Comparison of ENCODE assay signal across 9 mouse cellular contexts in genomic region chr11:96353939-96354338, GRCm38 (mm10). TPM values are rescaled to one million over a fixed set of nuclear protein-coding genes. Genes with fewer than 3 reads are reported as not detected.
DNase-seq lines count a peak whose midpoint lies in the region; ATAC-seq and TF ChIP-seq lines count a peak whose summit lies in the region.
"Had no signal": no experiment of that assay in that cellular context is flagged by ENCODE, and none has a peak within 500 bp of the region (broad histone marks: within the 10 kb centered on the region; RNA-seq: fewer than 3 reads in every experiment).

No protein-coding gene starts in this region.

- intact Hi-C loops in heart, postnatal 10 days (cut with DNase I) = loop anchor here (2.0 to 10.0 kb wide), 3 partner anchors 39 to 169 kb away; no protein-coding TSS in a partner anchor

- H3K4me3 ChIP-seq in heart, embryonic 11.5 days (ENCODE audit: low read depth, low read length) = peak overlapping the region; percentile 28
- peak overlapping the region; percentile 46 for H3K4me3 ChIP-seq in heart, postnatal 0 days (ENCODE audit: low read depth, low read length)
- H3K4me3 ChIP-seq in limb, embryonic 15.5 days = peak overlapping the region; percentile 24

- TF ChIP-seq CTCF in heart, postnatal 0 days (IDR thresholded peaks at IDR 0.05; ENCODE audit: low read depth) = no peak

- no peak for DNase-seq in heart, postnatal 10 days
- DNase-seq in adipocyte (ENCODE audit: low spot score) = peak; percentile 30
- DNase-seq in heart, postnatal 0 days (ENCODE audit: low spot score) = no peak
- DNase-seq in Muller cell, postnatal 12 days (ENCODE audit: inconsistent ontology term) = no peak
- DNase-seq in gastrocnemius, adult 8-10 months (ENCODE audit: low spot score in 2 of 2) = no peak

- WGBS in heart, embryonic 11.5 days (ENCODE audit: insufficient replicate concordance) = 12% methylated on average over 8 of the region's 8 CpGs
- WGBS in heart, postnatal 0 days = 24% methylated on average over 8 of the region's 8 CpGs
- WGBS in limb, embryonic 15.5 days = 22% methylated on average over 8 of the region's 8 CpGs

- H3K4me2 ChIP-seq in heart, embryonic 11.5 days = peak overlapping the region; percentile 61
- peak overlapping the region; percentile 49 for H3K4me2 ChIP-seq in heart, postnatal 0 days (ENCODE audit: low read depth, low read length)
- H3K4me2 ChIP-seq in limb, embryonic 15.5 days = 0 out of 2 replicates have a peak overlapping the region, but pooled peaks have one; percentile 38

- ATAC-seq in heart, embryonic 11.5 days (replicated peaks; ENCODE audit: insufficient number of reproducible peaks, low FRiP score, low TSS enrichment) = no peak
- no peak for ATAC-seq in heart, postnatal 0 days (ENCODE audit: insufficient read depth, low read depth)
- no peak for ATAC-seq in limb, embryonic 15.5 days (ENCODE audit: insufficient number of reproducible peaks, low FRiP score, low TSS enrichment, low read depth)
- ATAC-seq in megakaryocyte-erythroid progenitor cell, adult 5-6 weeks (replicated peaks; ENCODE audit: low FRiP score, low TSS enrichment, poor library complexity, severe bottlenecking) = no peak

- H3K4me1 ChIP-seq in heart, embryonic 11.5 days (ENCODE audit: control insufficient read depth, insufficient read depth, low read length) = peaks cover 11% of the 10 kb centered on the region
- no peaks in the 10 kb centered on the region for H3K4me1 ChIP-seq in heart, postnatal 0 days (ENCODE audit: control insufficient read depth, insufficient read depth)
- peaks cover 17% of the 10 kb centered on the region for H3K4me1 ChIP-seq in limb, embryonic 15.5 days

- H3K9me3 ChIP-seq in heart, embryonic 11.5 days (replicated peaks; ENCODE audit: control insufficient read depth, low read length) = no peaks in the 10 kb centered on the region
- H3K9me3 ChIP-seq in heart, postnatal 0 days (replicated peaks; ENCODE audit: control insufficient read depth, low read length) = no peaks in the 10 kb centered on the region
- H3K9me3 ChIP-seq in limb, embryonic 15.5 days = no peaks in the 10 kb centered on the region

- H3K27ac ChIP-seq in heart, embryonic 11.5 days (ENCODE audit: low read depth, low read length) = peak overlapping the region; percentile 55; the same call in 1 of the 2 replicates
- H3K27ac ChIP-seq in heart, postnatal 0 days (ENCODE audit: low read depth) = peak overlapping the region; percentile 5; the same call in 1 of the 2 replicates
- H3K27ac ChIP-seq in limb, embryonic 15.5 days = no peak overlapping the region

- H3K9ac ChIP-seq in heart, embryonic 11.5 days (ENCODE audit: low read depth, low read length) = peak overlapping the region; percentile 59
- H3K9ac ChIP-seq in heart, postnatal 0 days (replicated peaks; ENCODE audit: low read depth, low read length) = no peak overlapping the region
- H3K9ac ChIP-seq in limb, embryonic 15.5 days = no peak overlapping the region

- peaks cover 70% of the 10 kb centered on the region for H3K27me3 ChIP-seq in heart, embryonic 11.5 days (ENCODE audit: control insufficient read depth, insufficient read depth, low read length)
- H3K27me3 ChIP-seq in heart, postnatal 0 days (ENCODE audit: control insufficient read depth, insufficient read depth, low read length) = peaks cover 93% of the 10 kb centered on the region
- peaks cover 82% of the 10 kb centered on the region for H3K27me3 ChIP-seq in limb, embryonic 15.5 days

- no peaks in the 10 kb centered on the region for H3K36me3 ChIP-seq in heart, embryonic 11.5 days (ENCODE audit: control insufficient read depth, insufficient read depth, low read length)
- H3K36me3 ChIP-seq in heart, postnatal 0 days (replicated peaks; ENCODE audit: control insufficient read depth, insufficient read depth, low read length) = no peaks in the 10 kb centered on the region
- H3K36me3 ChIP-seq in limb, embryonic 15.5 days = no peaks in the 10 kb centered on the region

- no peak for TF ChIP-seq EP300 in heart, postnatal 0 days (IDR thresholded peaks at IDR 0.05; ENCODE audit: low read depth)

RNA-seq across cellular contexts. Expression of gene Hoxb2, which starts 3.6 kb away (rescaled TPM):
- 4.5 and 7.4 TPM in 2 replicates for polyA plus RNA-seq in heart, embryonic 11.5 days (2014; fragmentation: Nextera tagmentation; extraction: Ambion mirVana)
- total RNA-seq in heart, postnatal 10 days (2021) = 1 to 10 TPM; 1.6 to 1.7 TPM
- total RNA-seq in heart, postnatal 0 days (2014; rRNA removed; ENCODE audit: low replicate concordance) = 1.9 and 3.2 TPM in 2 replicates
- polyA plus RNA-seq in heart, postnatal 0 days (2015; fragmentation: Nextera tagmentation; extraction: Ambion mirVana) = 0.97 and 1.8 TPM in 2 replicates
- 3.1 and 4.8 TPM in 2 replicates for polyA plus RNA-seq in limb, embryonic 15.5 days (2015; fragmentation: Nextera tagmentation; extraction: Ambion mirVana)
- total RNA-seq in megakaryocyte-erythroid progenitor cell, adult 5-6 weeks (2014; fragmentation: Nextera tagmentation) = 0.37 TPM in 1 of 2 replicates, not detected in the other
- 0.42 TPM in 1 of 2 replicates, not detected in the other for total RNA-seq in megakaryocyte-erythroid progenitor cell, adult 5-6 weeks (2017)
- under 1 TPM in 2 of 4 experiments, not detected in 2; 0.22 to 0.24 TPM for total RNA-seq in gastrocnemius, adult 8-10 months (2022)

RNA-seq across cellular contexts. Expression of gene Hoxb1, which starts 11.6 kb away (rescaled TPM):
- 0.19 TPM in 1 of 2 replicates, not detected in the other for polyA plus RNA-seq in heart, embryonic 11.5 days (2014; fragmentation: Nextera tagmentation; extraction: Ambion mirVana)
- not detected for total RNA-seq in heart, postnatal 10 days (2021)
- total RNA-seq in heart, postnatal 0 days (2014; rRNA removed; ENCODE audit: low replicate concordance) = not detected in 2 replicates
- not detected in 2 replicates for polyA plus RNA-seq in heart, postnatal 0 days (2015; fragmentation: Nextera tagmentation; extraction: Ambion mirVana)
- 0.15 TPM in 1 of 2 replicates, not detected in the other for polyA plus RNA-seq in limb, embryonic 15.5 days (2015; fragmentation: Nextera tagmentation; extraction: Ambion mirVana)
- total RNA-seq in megakaryocyte-erythroid progenitor cell, adult 5-6 weeks (2014; fragmentation: Nextera tagmentation) = not detected in 2 replicates
- total RNA-seq in megakaryocyte-erythroid progenitor cell, adult 5-6 weeks (2017) = not detected in 2 replicates
- not detected for total RNA-seq in gastrocnemius, adult 8-10 months (2022)
- total RNA-seq: megakaryocyte progenitor cell, adult 5-6 weeks had no signal

RNA-seq across cellular contexts. Expression of gene Hoxb3, which starts 30.8 kb away (rescaled TPM):
- 0.74 and 1.0 TPM in 2 replicates for polyA plus RNA-seq in heart, embryonic 11.5 days (2014; fragmentation: Nextera tagmentation; extraction: Ambion mirVana)
- total RNA-seq in heart, postnatal 10 days (2021) = 1 to 10 TPM; 1.1 TPM
- total RNA-seq in heart, postnatal 0 days (2014; rRNA removed; ENCODE audit: low replicate concordance) = 0.08 and 0.66 TPM in 2 replicates
- 0.15 and 0.32 TPM in 2 replicates for polyA plus RNA-seq in heart, postnatal 0 days (2015; fragmentation: Nextera tagmentation; extraction: Ambion mirVana)
- 0.23 and 0.27 TPM in 2 replicates for polyA plus RNA-seq in limb, embryonic 15.5 days (2015; fragmentation: Nextera tagmentation; extraction: Ambion mirVana)
- 0.28 and 0.79 TPM in 2 replicates for total RNA-seq in megakaryocyte-erythroid progenitor cell, adult 5-6 weeks (2014; fragmentation: Nextera tagmentation)
- not detected in 2 replicates for total RNA-seq in megakaryocyte-erythroid progenitor cell, adult 5-6 weeks (2017)
- under 1 TPM; 0.24 to 0.40 (median 0.30) TPM for total RNA-seq in gastrocnemius, adult 8-10 months (2022)

RNA-seq across cellular contexts. Expression of gene Hoxb4, which starts 35.9 kb away (rescaled TPM):
- 0.21 and 0.77 TPM in 2 replicates for polyA plus RNA-seq in heart, embryonic 11.5 days (2014; fragmentation: Nextera tagmentation; extraction: Ambion mirVana)
- total RNA-seq in heart, postnatal 10 days (2021) = 1 to 10 TPM; 1.1 TPM
- 0.39 and 2.3 TPM in 2 replicates for total RNA-seq in heart, postnatal 0 days (2014; rRNA removed; ENCODE audit: low replicate concordance)
- 0.19 and 0.25 TPM in 2 replicates for polyA plus RNA-seq in heart, postnatal 0 days (2015; fragmentation: Nextera tagmentation; extraction: Ambion mirVana)
- 0.29 and 0.41 TPM in 2 replicates for polyA plus RNA-seq in limb, embryonic 15.5 days (2015; fragmentation: Nextera tagmentation; extraction: Ambion mirVana)
- 0.12 and 0.66 TPM in 2 replicates for total RNA-seq in megakaryocyte-erythroid progenitor cell, adult 5-6 weeks (2014; fragmentation: Nextera tagmentation)
- total RNA-seq in megakaryocyte-erythroid progenitor cell, adult 5-6 weeks (2017) = 0.70 and 1.9 TPM in 2 replicates
- total RNA-seq in gastrocnemius, adult 8-10 months (2022) = under 1 TPM; 0.15 to 0.46 (median 0.21) TPM

RNA-seq across cellular contexts. Expression of gene Hoxb5, which starts 50.8 kb away (rescaled TPM):
- polyA plus RNA-seq in heart, embryonic 11.5 days (2014; fragmentation: Nextera tagmentation; extraction: Ambion mirVana) = 0.65 and 2.4 TPM in 2 replicates
- under 1 TPM; 0.45 to 0.62 TPM for total RNA-seq in heart, postnatal 10 days (2021)
- 0.19 TPM in 1 of 2 replicates, not detected in the other for total RNA-seq in heart, postnatal 0 days (2014; rRNA removed; ENCODE audit: low replicate concordance)
- 0.08 and 0.25 TPM in 2 replicates for polyA plus RNA-seq in heart, postnatal 0 days (2015; fragmentation: Nextera tagmentation; extraction: Ambion mirVana)
- 0.60 and 0.73 TPM in 2 replicates for polyA plus RNA-seq in limb, embryonic 15.5 days (2015; fragmentation: Nextera tagmentation; extraction: Ambion mirVana)
- total RNA-seq in megakaryocyte-erythroid progenitor cell, adult 5-6 weeks (2014; fragmentation: Nextera tagmentation) = not detected in 2 replicates
- total RNA-seq in megakaryocyte-erythroid progenitor cell, adult 5-6 weeks (2017) = not detected in 2 replicates
- under 1 TPM; 0.29 to 0.49 (median 0.37) TPM for total RNA-seq in gastrocnemius, adult 8-10 months (2022)
